Mouse (Mus musculus): Measurements from ENCODE around the gene Dgat2. TPM values are rescaled to one million over a fixed set of nuclear protein-coding genes. Genes with fewer than 3 reads are reported as not detected.
A peak's percentile ranks its signal among the peaks of the same experiment; 100 is the strongest.

Gene Dgat2
- polyA plus RNA-seq (2014; fragmentation: Nextera tagmentation; extraction: Ambion mirVana) = 9.4 and 11.2 TPM in 2 replicates

DNA sequence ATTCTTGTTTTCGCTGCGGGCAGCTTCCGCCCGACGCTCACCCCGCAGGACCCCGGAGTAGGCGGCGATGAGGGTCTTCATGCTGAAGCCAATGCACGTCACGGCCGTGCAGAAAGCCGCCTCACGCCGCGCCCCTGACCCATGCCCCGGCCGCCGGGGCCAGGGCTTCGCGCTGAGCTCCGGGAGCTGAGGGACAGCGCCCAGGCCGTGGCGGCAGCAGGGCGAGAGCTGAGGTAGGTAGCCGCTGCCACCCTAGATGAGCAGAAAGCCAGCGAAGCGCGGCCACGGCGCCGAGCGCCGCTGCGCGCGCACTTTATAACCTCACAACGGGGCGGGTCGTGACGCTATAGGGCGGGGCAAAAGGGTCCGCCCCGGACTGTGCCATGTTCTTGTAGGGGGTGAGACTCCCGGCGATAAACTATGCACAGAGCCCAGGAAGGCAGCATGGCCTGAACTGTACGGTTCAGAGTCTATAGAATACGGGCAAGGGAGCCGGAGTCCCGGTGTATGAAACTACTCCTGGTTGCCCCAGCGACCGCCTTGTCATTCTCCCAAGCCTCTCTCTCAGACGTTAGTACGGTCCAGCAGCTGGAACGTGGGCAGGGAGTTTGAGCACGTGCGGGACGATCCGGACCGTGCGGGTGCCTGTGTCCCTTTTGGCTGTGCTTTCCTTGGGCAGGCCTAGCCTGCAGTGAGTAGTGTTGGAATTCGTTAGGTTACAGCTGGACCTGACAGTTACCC is at the start of gene Dgat2:
Dgat2 (minus strand) TSS at position 288 of the 741 bp plus-strand sequence.
- WGBS = under 1% methylated on average over 63 of the region's 63 CpGs
- H3K27me3 ChIP-seq (ENCODE audit: control insufficient read depth, insufficient read depth, low read length) = no peaks in the 10 kb centered on the region
- H3K36me3 ChIP-seq (ENCODE audit: control insufficient read depth, insufficient read depth, low read length) = no peaks in the 10 kb centered on the region
- H3K27ac ChIP-seq (ENCODE audit: low read depth, low read length) = peak within 1 kb of the TSS; percentile 48; the same call in 1 of the 2 replicates
- no peaks in the 10 kb centered on the region for H3K9me3 ChIP-seq (ENCODE audit: control insufficient read depth, low read length)
- peak; percentile 96 for DNase-seq (ENCODE audit: low spot score)
- peak within 1 kb of the TSS; percentile 96 for H3K4me2 ChIP-seq (replicated peaks; ENCODE audit: low read depth, low read length)
- peak; percentile 96 for ATAC-seq (ENCODE audit: low FRiP score)
- 0 out of 2 replicates have a peak, but pooled peaks cover 3% of the 10 kb centered on the region for H3K4me1 ChIP-seq (replicated peaks; ENCODE audit: control insufficient read depth, insufficient read depth, low read length)
- peak within 1 kb of the TSS; percentile 79 for H3K9ac ChIP-seq (ENCODE audit: low read depth, low read length)
- peak within 1 kb of the TSS; percentile 68 for H3K4me3 ChIP-seq (ENCODE audit: low read depth, low read length)

GRCm38 (mm10) chr7:99230061-99230747 is 47.7 kb upstream of the Dgat2 start:
- Histone ChIP-seq H3K9ac (ENCODE audit: low read depth, low read length) (no peak overlapping the region), H3K4me2 (replicated peaks; ENCODE audit: low read depth, low read length) (no peak overlapping the region), H3K27me3 (ENCODE audit: control insufficient read depth, insufficient read depth, low read length) (no peaks in the 10 kb centered on the region), H3K4me1 (replicated peaks; ENCODE audit: control insufficient read depth, insufficient read depth, low read length) (no peaks in the 10 kb centered on the region), H3K9me3 (ENCODE audit: control insufficient read depth, low read length) (no peaks in the 10 kb centered on the region), H3K27ac (ENCODE audit: low read depth, low read length) (no peak overlapping the region), H3K4me3 (ENCODE audit: low read depth, low read length) (no peak overlapping the region), H3K36me3 (ENCODE audit: control insufficient read depth, insufficient read depth, low read length) (no peaks in the 10 kb centered on the region)
- DNase-seq (ENCODE audit: low spot score) (no peak), ATAC-seq (ENCODE audit: low FRiP score) (no peak)
- WGBS = 68% methylated on average over 7 of the region's 7 CpGs

DNA sequence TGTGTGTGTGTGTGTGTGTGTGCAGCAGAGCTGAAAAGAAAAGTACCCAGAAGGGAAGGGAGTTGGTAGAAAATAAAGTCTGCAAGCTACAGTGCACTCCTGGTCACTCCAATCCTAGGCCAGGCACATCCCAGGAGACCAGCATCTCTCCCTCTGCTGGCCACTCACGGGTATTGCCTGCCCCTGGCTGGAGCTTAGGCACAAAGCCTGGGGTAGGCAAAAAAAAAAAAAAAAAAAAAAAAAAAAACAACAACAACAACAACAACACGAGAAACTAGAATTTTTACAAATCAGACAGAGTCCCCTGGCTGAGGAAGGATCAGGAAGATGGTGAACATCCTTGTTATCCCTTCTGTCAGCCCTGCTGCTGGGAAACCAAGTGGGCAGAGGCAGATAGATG is 46.9 kb upstream of the Dgat2 start:
- H3K36me3 ChIP-seq (ENCODE audit: control insufficient read depth, insufficient read depth, low read length) = no peaks in the 10 kb centered on the region
- H3K9me3 ChIP-seq (ENCODE audit: control insufficient read depth, low read length) = no peaks in the 10 kb centered on the region
- no peaks in the 10 kb centered on the region for H3K4me1 ChIP-seq (replicated peaks; ENCODE audit: control insufficient read depth, insufficient read depth, low read length)
- H3K4me3 ChIP-seq (ENCODE audit: low read depth, low read length) = no peak overlapping the region
- 25% methylated on average over 2 of the region's 2 CpGs for WGBS
- DNase-seq (ENCODE audit: low spot score) (peak; percentile 81), ATAC-seq (ENCODE audit: low FRiP score) (no peak)
- no peaks in the 10 kb centered on the region for H3K27me3 ChIP-seq (ENCODE audit: control insufficient read depth, insufficient read depth, low read length)
- H3K9ac ChIP-seq (ENCODE audit: low read depth, low read length) = no peak overlapping the region
- H3K27ac ChIP-seq (ENCODE audit: low read depth, low read length) = no peak overlapping the region
- H3K4me2 ChIP-seq (replicated peaks; ENCODE audit: low read depth, low read length) = no peak overlapping the region

DNA sequence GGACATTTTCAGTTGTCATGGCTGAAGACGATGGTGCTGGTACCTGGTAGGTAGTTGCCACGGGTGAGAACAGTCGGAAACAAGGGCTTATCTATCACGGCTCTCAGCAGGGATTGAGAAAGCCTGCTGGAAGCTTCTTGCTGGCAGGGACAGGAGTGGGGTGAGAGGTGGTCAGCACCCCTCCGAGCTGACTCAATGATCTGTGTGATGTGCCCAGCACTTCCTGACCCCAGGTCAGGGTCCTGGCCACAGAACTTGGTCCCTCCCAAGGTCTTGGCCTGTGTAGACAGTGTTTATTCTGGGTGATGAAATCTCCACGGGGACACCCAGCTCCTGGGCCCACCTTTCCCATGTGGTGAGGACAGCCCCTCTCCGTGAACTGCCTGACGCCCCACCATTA is 46.3 kb upstream of the Dgat2 start:
- no peak overlapping the region for H3K27ac ChIP-seq (ENCODE audit: low read depth, low read length)
- H3K9ac ChIP-seq (ENCODE audit: low read depth, low read length) = no peak overlapping the region
- H3K4me2 ChIP-seq (replicated peaks; ENCODE audit: low read depth, low read length) = no peak overlapping the region
- ATAC-seq (ENCODE audit: low FRiP score) (no peak), DNase-seq (ENCODE audit: low spot score) (no peak)
- H3K4me3 ChIP-seq (ENCODE audit: low read depth, low read length) = no peak overlapping the region
- H3K9me3 ChIP-seq (ENCODE audit: control insufficient read depth, low read length) = no peaks in the 10 kb centered on the region
- no peaks in the 10 kb centered on the region for H3K4me1 ChIP-seq (replicated peaks; ENCODE audit: control insufficient read depth, insufficient read depth, low read length)
- H3K36me3 ChIP-seq (ENCODE audit: control insufficient read depth, insufficient read depth, low read length) = no peaks in the 10 kb centered on the region
- 71% methylated on average over 8 of the region's 8 CpGs for WGBS
- no peaks in the 10 kb centered on the region for H3K27me3 ChIP-seq (ENCODE audit: control insufficient read depth, insufficient read depth, low read length)

DNA sequence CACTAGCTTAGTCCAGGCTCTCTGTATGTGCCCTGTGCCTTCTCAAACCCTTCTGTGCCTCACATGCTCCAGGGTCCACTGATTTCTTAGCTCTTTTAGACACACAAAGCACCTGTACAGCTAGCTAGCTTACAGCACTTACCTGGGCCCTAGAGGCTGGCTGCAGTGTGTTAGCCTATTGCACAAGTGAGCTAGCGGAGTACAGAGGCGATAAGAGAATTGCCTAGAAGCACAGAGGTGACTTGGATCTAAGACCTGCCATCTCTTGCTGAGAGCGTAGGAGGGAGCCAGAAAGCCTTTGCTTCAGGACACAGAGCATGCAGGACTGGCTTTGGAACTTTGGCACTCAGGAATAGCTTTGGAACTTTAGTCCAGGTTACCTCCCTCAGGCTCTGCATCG is 44.7 kb upstream of the Dgat2 start:
- 98% methylated on average over 4 of the region's 4 CpGs for WGBS
- H3K9ac ChIP-seq (ENCODE audit: low read depth, low read length) = no peak overlapping the region
- ATAC-seq (ENCODE audit: low FRiP score) (no peak), DNase-seq (ENCODE audit: low spot score) (no peak)
- H3K27ac ChIP-seq (ENCODE audit: low read depth, low read length) = no peak overlapping the region
- no peaks in the 10 kb centered on the region for H3K27me3 ChIP-seq (ENCODE audit: control insufficient read depth, insufficient read depth, low read length)
- no peaks in the 10 kb centered on the region for H3K36me3 ChIP-seq (ENCODE audit: control insufficient read depth, insufficient read depth, low read length)
- H3K4me2 ChIP-seq (replicated peaks; ENCODE audit: low read depth, low read length) = no peak overlapping the region
- H3K4me3 ChIP-seq (ENCODE audit: low read depth, low read length) = no peak overlapping the region
- H3K9me3 ChIP-seq (ENCODE audit: control insufficient read depth, low read length) = no peaks in the 10 kb centered on the region
- no peaks in the 10 kb centered on the region for H3K4me1 ChIP-seq (replicated peaks; ENCODE audit: control insufficient read depth, insufficient read depth, low read length)

- ATAC-seq (ENCODE audit: low FRiP score) = no peak
- H3K36me3 ChIP-seq (ENCODE audit: control insufficient read depth, insufficient read depth, low read length) = no peaks in the 10 kb centered on the region
- no peak overlapping the region for H3K4me3 ChIP-seq (ENCODE audit: low read depth, low read length)
- H3K27me3 ChIP-seq (ENCODE audit: control insufficient read depth, insufficient read depth, low read length) = no peaks in the 10 kb centered on the region
- DNase-seq (ENCODE audit: low spot score) = no peak
- H3K4me2 ChIP-seq (replicated peaks; ENCODE audit: low read depth, low read length) = no peak overlapping the region
- H3K9me3 ChIP-seq (ENCODE audit: control insufficient read depth, low read length) = no peaks in the 10 kb centered on the region
- H3K27ac ChIP-seq (ENCODE audit: low read depth, low read length) = no peak overlapping the region
- no peaks in the 10 kb centered on the region for H3K4me1 ChIP-seq (replicated peaks; ENCODE audit: control insufficient read depth, insufficient read depth, low read length)
- no peak overlapping the region for H3K9ac ChIP-seq (ENCODE audit: low read depth, low read length)
- 91% methylated on average over 10 of the region's 10 CpGs for WGBS
Measured at GRCm38 (mm10) chr7:99226662-99227061, 44.1 kb upstream of the Dgat2 start.

DNA sequence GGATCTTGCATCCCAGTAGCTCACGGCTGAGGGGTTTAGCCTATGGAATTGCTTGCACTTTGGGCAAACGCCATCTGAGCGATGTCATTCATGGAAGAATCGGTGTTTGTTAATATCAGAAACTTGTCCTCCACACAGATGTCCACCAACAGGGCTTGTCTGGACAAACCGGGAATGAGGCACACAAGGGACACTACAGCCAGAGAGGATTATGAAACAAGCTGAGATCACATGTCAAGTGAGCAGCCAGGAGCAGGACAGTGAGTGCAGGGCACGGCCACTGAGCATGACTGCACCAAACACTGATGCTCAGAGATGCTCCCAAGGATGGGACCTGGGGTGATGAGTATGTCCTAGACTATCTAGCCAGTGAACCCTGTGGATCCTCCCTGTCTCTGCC is 42.9 kb upstream of the Dgat2 start:
- Histone ChIP-seq H3K27me3 (ENCODE audit: control insufficient read depth, insufficient read depth, low read length) (no peaks in the 10 kb centered on the region), H3K27ac (ENCODE audit: low read depth, low read length) (no peak overlapping the region), H3K4me1 (replicated peaks; ENCODE audit: control insufficient read depth, insufficient read depth, low read length) (no peaks in the 10 kb centered on the region), H3K4me3 (ENCODE audit: low read depth, low read length) (no peak overlapping the region), H3K4me2 (replicated peaks; ENCODE audit: low read depth, low read length) (no peak overlapping the region), H3K36me3 (ENCODE audit: control insufficient read depth, insufficient read depth, low read length) (no peaks in the 10 kb centered on the region), H3K9ac (ENCODE audit: low read depth, low read length) (no peak overlapping the region), H3K9me3 (ENCODE audit: control insufficient read depth, low read length) (no peaks in the 10 kb centered on the region)
- no peak for DNase-seq (ENCODE audit: low spot score)
- WGBS = 86% methylated on average over 6 of the region's 6 CpGs
- ATAC-seq (ENCODE audit: low FRiP score) = no peak

DNA sequence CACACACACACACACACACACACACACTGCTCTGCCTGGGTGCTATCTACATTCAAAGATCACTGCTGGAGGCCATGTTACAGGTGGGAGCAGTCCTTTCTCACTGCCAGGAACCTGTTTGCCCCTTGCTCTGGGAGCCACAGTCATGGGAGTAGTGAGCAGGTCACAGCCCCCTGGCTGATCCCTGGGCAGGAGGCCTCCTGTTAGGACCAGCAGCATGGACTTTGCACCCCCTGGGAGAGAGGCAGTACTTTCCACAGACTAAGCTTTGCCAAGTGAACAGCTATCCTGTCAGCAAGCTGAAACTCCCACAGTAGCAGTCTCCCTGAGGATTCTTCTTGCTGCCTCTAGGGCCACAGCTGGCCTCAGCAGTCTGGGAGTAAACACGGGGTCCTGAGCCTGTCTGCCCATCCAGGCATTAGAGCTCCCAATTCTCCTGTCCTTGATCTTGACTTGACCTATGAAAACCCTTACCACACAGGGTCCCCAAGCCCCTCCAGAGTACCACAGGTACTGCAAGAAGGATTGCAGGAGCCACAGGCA is 42.2 kb upstream of the Dgat2 start:
- 42% methylated on average over 1 of the region's 1 CpGs for WGBS
- no peak overlapping the region for H3K27ac ChIP-seq (ENCODE audit: low read depth, low read length)
- DNase-seq (ENCODE audit: low spot score) (no peak), ATAC-seq (ENCODE audit: low FRiP score) (no peak)
- no peaks in the 10 kb centered on the region for H3K9me3 ChIP-seq (ENCODE audit: control insufficient read depth, low read length)
- no peak overlapping the region for H3K4me2 ChIP-seq (replicated peaks; ENCODE audit: low read depth, low read length)
- no peak overlapping the region for H3K4me3 ChIP-seq (ENCODE audit: low read depth, low read length)
- no peak overlapping the region for H3K9ac ChIP-seq (ENCODE audit: low read depth, low read length)
- H3K4me1 ChIP-seq (replicated peaks; ENCODE audit: control insufficient read depth, insufficient read depth, low read length) = no peaks in the 10 kb centered on the region
- H3K27me3 ChIP-seq (ENCODE audit: control insufficient read depth, insufficient read depth, low read length) = no peaks in the 10 kb centered on the region
- H3K36me3 ChIP-seq (ENCODE audit: control insufficient read depth, insufficient read depth, low read length) = no peaks in the 10 kb centered on the region

All from hindbrain, embryonic 11.5 days (tissue).